Mouse (Mus musculus): ENCODE measurements at regions not wholly inside any gene's neighbourhood (a gene's known extent, or its start where the extent isn't known, plus 50 kb on each side); places are given as distances from the start of the nearest gene placed in this dataset.

DNA sequence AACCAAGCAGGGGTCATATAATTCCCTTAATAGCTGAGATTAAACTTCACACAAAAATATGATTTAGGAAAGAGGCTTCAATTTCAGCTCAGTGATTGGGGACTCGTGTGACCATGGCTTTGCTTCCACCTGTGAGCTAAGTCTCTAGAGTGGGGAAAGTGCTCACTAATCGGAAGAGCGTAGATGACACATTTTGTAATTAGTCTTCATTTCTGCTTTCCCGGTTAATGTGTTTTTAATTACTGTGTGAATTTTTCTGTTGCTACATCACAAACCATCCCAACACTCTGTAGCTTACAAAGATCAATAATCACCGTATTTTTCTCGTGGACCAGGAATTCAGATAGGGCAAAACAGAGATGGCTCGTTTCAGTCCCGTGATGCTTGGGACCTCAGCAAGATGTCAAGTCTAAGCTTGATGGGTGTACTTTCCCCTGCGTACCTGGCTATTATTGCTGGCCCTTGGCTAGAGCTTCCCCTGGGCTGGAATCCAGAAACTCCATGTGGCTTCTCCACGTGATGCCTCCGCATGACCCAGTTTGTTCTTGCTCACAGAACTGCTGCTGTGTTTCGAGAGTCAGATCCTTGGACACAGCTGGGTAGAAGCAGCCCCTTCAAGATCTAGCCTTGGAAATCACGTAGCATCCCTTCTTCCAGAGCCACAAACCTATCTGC, 107.3 kb downstream of the Bdh1 start:
- H3K36me3 ChIP-seq (ENCODE audit: control insufficient read depth, insufficient read depth, low read length) = no peaks in the 10 kb centered on the region
- no peak overlapping the region for H3K27ac ChIP-seq (replicated peaks in 1 of 2; ENCODE audit: control insufficient read depth in 1 of 2, insufficient read depth in 1 of 2, low read depth in 2 of 2, low read length in 2 of 2)
- H3K27me3 ChIP-seq (ENCODE audit: control insufficient read depth, insufficient read depth, low read length) = no peaks in the 10 kb centered on the region
- no peaks in the 10 kb centered on the region for H3K9me3 ChIP-seq (ENCODE audit: control insufficient read depth, low read length)
- H3K4me3 ChIP-seq (ENCODE audit: control insufficient read depth in 1 of 2, insufficient read depth in 1 of 2, low read depth in 1 of 2, low read length in 2 of 2) = no peak overlapping the region
- no peak overlapping the region for H3K9ac ChIP-seq (ENCODE audit: low read length)
- H3K4me1 ChIP-seq (ENCODE audit: control insufficient read depth in 2 of 2, insufficient read depth in 2 of 2, low read length in 2 of 2) = peaks cover 6 to 11% of the 10 kb centered on the region in 2 experiments
- ATAC-seq (ENCODE audit: insufficient number of reproducible peaks, insufficient read depth, low FRiP score, low read depth) = no peak
- WGBS = 86% methylated on average over 13 of the region's 13 CpGs
- no peak overlapping the region for H3K4me2 ChIP-seq (ENCODE audit: low read length)

DNA sequence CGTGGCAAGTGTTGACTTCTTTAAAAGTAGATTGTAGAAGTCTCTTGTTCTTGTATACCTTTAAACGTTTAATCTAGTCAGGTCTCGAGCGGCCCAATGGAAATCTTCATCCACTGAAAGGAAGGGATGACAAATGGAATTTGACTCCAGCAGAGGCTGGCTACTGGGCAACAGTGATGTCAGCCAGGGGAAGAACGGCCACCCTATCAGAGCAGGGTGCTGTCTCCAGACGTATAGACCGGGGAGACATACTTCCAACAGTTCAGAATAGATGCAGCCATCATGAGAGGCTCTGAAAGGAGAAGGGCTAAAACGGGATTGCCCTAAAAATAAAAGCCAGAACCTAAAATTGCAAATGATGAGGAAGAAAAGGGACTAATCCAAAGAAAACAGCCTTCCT, 108.0 kb downstream of the Bdh1 start:
- ATAC-seq (ENCODE audit: insufficient number of reproducible peaks, insufficient read depth, low FRiP score, low read depth) = no peak
- H3K4me2 ChIP-seq (ENCODE audit: low read length) = no peak overlapping the region

DNA sequence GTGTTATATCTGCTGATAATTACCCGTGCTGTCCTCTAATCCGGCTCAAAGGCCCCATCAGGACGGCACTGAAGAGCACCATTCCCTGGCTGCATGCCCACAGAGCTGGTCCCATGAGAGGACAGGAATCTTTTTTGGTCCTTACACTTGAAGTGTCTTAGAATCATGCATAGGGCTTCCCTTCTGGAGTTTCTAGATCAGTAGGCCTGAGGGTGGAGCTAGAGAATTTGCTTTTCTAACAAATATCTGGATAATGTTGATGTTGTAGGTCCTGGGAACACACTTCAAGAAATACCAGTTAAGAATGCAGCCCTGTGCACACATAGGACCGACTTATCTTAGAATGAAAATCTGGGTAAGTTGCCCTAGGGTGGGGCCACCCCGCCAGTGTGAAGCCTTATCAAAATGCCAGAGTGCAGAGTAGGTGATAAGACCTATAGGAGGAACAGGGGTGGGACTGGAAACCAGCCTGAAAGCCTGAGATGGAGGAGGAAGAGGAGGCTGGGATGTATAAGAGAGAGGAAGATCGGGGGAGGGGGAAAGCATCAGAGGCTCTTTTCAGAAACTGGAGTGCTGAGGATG, 111.2 kb downstream of the Bdh1 start:
- H3K9me3 ChIP-seq (ENCODE audit: control insufficient read depth, low read length) = no peaks in the 10 kb centered on the region
- 17% methylated on average over 6 of the region's 6 CpGs for WGBS
- no peak for ATAC-seq (ENCODE audit: insufficient number of reproducible peaks, insufficient read depth, low FRiP score, low read depth)
- H3K36me3 ChIP-seq (ENCODE audit: control insufficient read depth, insufficient read depth, low read length) = no peaks in the 10 kb centered on the region
- H3K27ac ChIP-seq (replicated peaks in 1 of 2; ENCODE audit: control insufficient read depth in 1 of 2, insufficient read depth in 1 of 2, low read depth in 2 of 2, low read length in 2 of 2) = no peak overlapping the region
- peaks cover 6 to 11% of the 10 kb centered on the region in 2 experiments for H3K4me1 ChIP-seq (ENCODE audit: control insufficient read depth in 2 of 2, insufficient read depth in 2 of 2, low read length in 2 of 2)
- no peak overlapping the region for H3K9ac ChIP-seq (ENCODE audit: low read length)
- H3K4me3 ChIP-seq (ENCODE audit: control insufficient read depth in 1 of 2, insufficient read depth in 1 of 2, low read depth in 1 of 2, low read length in 2 of 2) = no peak overlapping the region
- no peak overlapping the region for H3K4me2 ChIP-seq (ENCODE audit: low read length)
- no peaks in the 10 kb centered on the region for H3K27me3 ChIP-seq (ENCODE audit: control insufficient read depth, insufficient read depth, low read length)

More for the DNA sequence above, 108.0 kb downstream of the Bdh1 start:
- WGBS = 60% methylated on average over 8 of the region's 8 CpGs
- no peaks in the 10 kb centered on the region for H3K27me3 ChIP-seq (ENCODE audit: control insufficient read depth, insufficient read depth, low read length)
- H3K4me3 ChIP-seq (ENCODE audit: control insufficient read depth in 1 of 2, insufficient read depth in 1 of 2, low read depth in 1 of 2, low read length in 2 of 2) = no peak overlapping the region
- H3K36me3 ChIP-seq (ENCODE audit: control insufficient read depth, insufficient read depth, low read length) = no peaks in the 10 kb centered on the region
- H3K9me3 ChIP-seq (ENCODE audit: control insufficient read depth, low read length) = no peaks in the 10 kb centered on the region
- H3K9ac ChIP-seq (ENCODE audit: low read length) = no peak overlapping the region
- peaks cover 6 to 11% of the 10 kb centered on the region in 2 experiments for H3K4me1 ChIP-seq (ENCODE audit: control insufficient read depth in 2 of 2, insufficient read depth in 2 of 2, low read length in 2 of 2)
- H3K27ac ChIP-seq (replicated peaks in 1 of 2; ENCODE audit: control insufficient read depth in 1 of 2, insufficient read depth in 1 of 2, low read depth in 2 of 2, low read length in 2 of 2) = no peak overlapping the region

GRCm38 (mm10) chr16:31534923-31535523, 112.9 kb downstream of the Bdh1 start:
- H3K9ac ChIP-seq (ENCODE audit: low read length) = no peak overlapping the region
- no peaks in the 10 kb centered on the region for H3K36me3 ChIP-seq (ENCODE audit: control insufficient read depth, insufficient read depth, low read length)
- no peaks in the 10 kb centered on the region for H3K9me3 ChIP-seq (ENCODE audit: control insufficient read depth, low read length)
- no peak overlapping the region for H3K4me2 ChIP-seq (ENCODE audit: low read length)
- peaks cover 6 to 11% of the 10 kb centered on the region in 2 experiments for H3K4me1 ChIP-seq (ENCODE audit: control insufficient read depth in 2 of 2, insufficient read depth in 2 of 2, low read length in 2 of 2)
- no peaks in the 10 kb centered on the region for H3K27me3 ChIP-seq (ENCODE audit: control insufficient read depth, insufficient read depth, low read length)
- no peak overlapping the region for H3K27ac ChIP-seq (replicated peaks in 1 of 2; ENCODE audit: control insufficient read depth in 1 of 2, insufficient read depth in 1 of 2, low read depth in 2 of 2, low read length in 2 of 2)
- ATAC-seq (ENCODE audit: insufficient number of reproducible peaks, insufficient read depth, low FRiP score, low read depth) = no peak
- no peak overlapping the region for H3K4me3 ChIP-seq (ENCODE audit: control insufficient read depth in 1 of 2, insufficient read depth in 1 of 2, low read depth in 1 of 2, low read length in 2 of 2)
- WGBS = 46% methylated on average over 4 of the region's 4 CpGs

DNA sequence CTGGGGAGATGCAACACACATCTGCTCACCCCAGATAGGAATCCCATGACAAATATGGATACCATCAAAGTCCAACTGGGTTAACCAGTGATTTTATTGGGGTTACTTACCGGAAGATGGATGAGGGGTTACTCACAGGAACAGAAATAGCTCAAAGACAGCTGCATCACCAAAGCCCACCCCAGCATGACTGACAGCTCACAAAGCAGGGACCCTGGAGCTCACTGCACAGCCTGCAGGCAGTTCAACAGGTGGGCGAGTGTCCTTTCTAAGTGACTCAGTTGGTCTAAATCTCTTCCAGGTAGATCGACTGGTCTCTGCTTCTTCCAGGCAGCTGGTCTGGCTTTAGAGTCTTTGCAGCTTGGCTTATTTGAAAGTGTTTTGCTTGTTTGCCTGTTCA, 114.2 kb downstream of the Bdh1 start:
- Histone ChIP-seq H3K27me3 (ENCODE audit: control insufficient read depth, insufficient read depth, low read length) (no peaks in the 10 kb centered on the region), H3K4me3 (ENCODE audit: control insufficient read depth in 1 of 2, insufficient read depth in 1 of 2, low read depth in 1 of 2, low read length in 2 of 2) (no peak overlapping the region), H3K27ac (replicated peaks in 1 of 2; ENCODE audit: control insufficient read depth in 1 of 2, insufficient read depth in 1 of 2, low read depth in 2 of 2, low read length in 2 of 2) (no peak overlapping the region), H3K9ac (ENCODE audit: low read length) (no peak overlapping the region), H3K4me1 (ENCODE audit: control insufficient read depth in 2 of 2, insufficient read depth in 2 of 2, low read length in 2 of 2) (peaks cover 6 to 11% of the 10 kb centered on the region in 2 experiments), H3K9me3 (ENCODE audit: control insufficient read depth, low read length) (no peaks in the 10 kb centered on the region), H3K36me3 (ENCODE audit: control insufficient read depth, insufficient read depth, low read length) (no peaks in the 10 kb centered on the region), H3K4me2 (ENCODE audit: low read length) (no peak overlapping the region)
- WGBS = 72% methylated on average over 3 of the region's 3 CpGs
- ATAC-seq (ENCODE audit: insufficient number of reproducible peaks, insufficient read depth, low FRiP score, low read depth) = no peak

GRCm38 (mm10) chr16:31538606-31539005, 116.5 kb downstream of the Bdh1 start:
- no peak for ATAC-seq (ENCODE audit: insufficient number of reproducible peaks, insufficient read depth, low FRiP score, low read depth)
- H3K9ac ChIP-seq (ENCODE audit: low read length) = no peak overlapping the region
- no peak overlapping the region for H3K4me3 ChIP-seq (ENCODE audit: control insufficient read depth in 1 of 2, insufficient read depth in 1 of 2, low read depth in 1 of 2, low read length in 2 of 2)
- no peak overlapping the region for H3K4me2 ChIP-seq (ENCODE audit: low read length)
- no peak overlapping the region for H3K27ac ChIP-seq (replicated peaks in 1 of 2; ENCODE audit: control insufficient read depth in 1 of 2, insufficient read depth in 1 of 2, low read depth in 2 of 2, low read length in 2 of 2)
- WGBS = 72% methylated on average over 3 of the region's 3 CpGs
- no peaks in the 10 kb centered on the region for H3K9me3 ChIP-seq (ENCODE audit: control insufficient read depth, low read length)
- H3K4me1 ChIP-seq (ENCODE audit: control insufficient read depth in 2 of 2, insufficient read depth in 2 of 2, low read length in 2 of 2) = peaks cover 2 to 5% of the 10 kb centered on the region in 2 experiments
- H3K36me3 ChIP-seq (ENCODE audit: control insufficient read depth, insufficient read depth, low read length) = no peaks in the 10 kb centered on the region
- no peaks in the 10 kb centered on the region; the same call in 1 of the 2 replicates for H3K27me3 ChIP-seq (ENCODE audit: control insufficient read depth, insufficient read depth, low read length)

- no peak for ATAC-seq (ENCODE audit: insufficient number of reproducible peaks, insufficient read depth, low FRiP score, low read depth)
- H3K4me3 ChIP-seq (ENCODE audit: control insufficient read depth in 1 of 2, insufficient read depth in 1 of 2, low read depth in 1 of 2, low read length in 2 of 2) = no peak overlapping the region
- no peak overlapping the region for H3K4me2 ChIP-seq (ENCODE audit: low read length)
- H3K9me3 ChIP-seq (ENCODE audit: control insufficient read depth, low read length) = no peaks in the 10 kb centered on the region
- no peak overlapping the region for H3K9ac ChIP-seq (ENCODE audit: low read length)
- 54% methylated on average over 10 of the region's 10 CpGs for WGBS
- H3K36me3 ChIP-seq (ENCODE audit: control insufficient read depth, insufficient read depth, low read length) = no peaks in the 10 kb centered on the region
- no peak overlapping the region for H3K27ac ChIP-seq (replicated peaks in 1 of 2; ENCODE audit: control insufficient read depth in 1 of 2, insufficient read depth in 1 of 2, low read depth in 2 of 2, low read length in 2 of 2)
- peaks cover 0 to 2% of the 10 kb centered on the region in 2 experiments; a peak in 1 of 4 replicates for H3K4me1 ChIP-seq (ENCODE audit: control insufficient read depth in 2 of 2, insufficient read depth in 2 of 2, low read length in 2 of 2)
- peaks cover 18% of the 10 kb centered on the region for H3K27me3 ChIP-seq (ENCODE audit: control insufficient read depth, insufficient read depth, low read length)
Observed at GRCm38 (mm10) chr16:31543499-31544170, 119.6 kb upstream of the Dlg1 start.
